Mouse (Mus musculus): ENCODE measurements around the gene Hmcn2.

Hmcn2 gene

GRCm38 (mm10) chr2:31296395-31296794 lies 17.8 kb upstream of the Hmcn2 start:
- H3K27me3 ChIP-seq (ENCODE audit: control insufficient read depth, insufficient read depth, low read length, poor library complexity, severe bottlenecking): no peaks in the 10 kb centered on the region
- no peaks in the 10 kb centered on the region for H3K36me3 ChIP-seq (ENCODE audit: control insufficient read depth, insufficient read depth, low read length, poor library complexity, severe bottlenecking)
- DNase-seq (ENCODE audit: low read depth, low spot score): no peak

- DNase-seq (ENCODE audit: low read depth, low spot score): peak; percentile 54
- Histone ChIP-seq H3K36me3 (ENCODE audit: control insufficient read depth, insufficient read depth, low read length, poor library complexity, severe bottlenecking) (no peaks in the 10 kb centered on the region), H3K27me3 (ENCODE audit: control insufficient read depth, insufficient read depth, low read length, poor library complexity, severe bottlenecking) (no peaks in the 10 kb centered on the region)
These were observed 16.5 kb upstream of the Hmcn2 start for GRCm38 (mm10) chr2:31297602-31298268.

- DNase-seq (ENCODE audit: low read depth, low spot score): no peak
- Histone ChIP-seq H3K27me3 (ENCODE audit: control insufficient read depth, insufficient read depth, low read length, poor library complexity, severe bottlenecking) (no peaks in the 10 kb centered on the region), H3K36me3 (ENCODE audit: control insufficient read depth, insufficient read depth, low read length, poor library complexity, severe bottlenecking) (no peaks in the 10 kb centered on the region)
These were observed 15.4 kb upstream of the Hmcn2 start for GRCm38 (mm10) chr2:31298814-31299213.

- Histone ChIP-seq H3K27me3 (ENCODE audit: control insufficient read depth, insufficient read depth, low read length, poor library complexity, severe bottlenecking) (no peaks in the 10 kb centered on the region), H3K36me3 (ENCODE audit: control insufficient read depth, insufficient read depth, low read length, poor library complexity, severe bottlenecking) (no peaks in the 10 kb centered on the region)
- DNase-seq (ENCODE audit: low read depth, low spot score): peak; percentile 74
These were observed 14.9 kb upstream of the Hmcn2 start for GRCm38 (mm10) chr2:31299266-31299665.

- H3K27me3 ChIP-seq (ENCODE audit: control insufficient read depth, insufficient read depth, low read length, poor library complexity, severe bottlenecking): no peaks in the 10 kb centered on the region
- no peak for DNase-seq (ENCODE audit: low read depth, low spot score)
These were observed 14.2 kb upstream of the Hmcn2 start for GRCm38 (mm10) chr2:31299996-31300395.

GRCm38 (mm10) chr2:31303177-31303576 lies 11.0 kb upstream of the Hmcn2 start:
- no peak for DNase-seq (ENCODE audit: low read depth, low spot score)
- H3K27me3 ChIP-seq (ENCODE audit: control insufficient read depth, insufficient read depth, low read length, poor library complexity, severe bottlenecking): no peaks in the 10 kb centered on the region
- no peaks in the 10 kb centered on the region for H3K36me3 ChIP-seq (ENCODE audit: control insufficient read depth, insufficient read depth, low read length, poor library complexity, severe bottlenecking)

More at GRCm38 (mm10) chr2:31299996-31300395, 14.2 kb upstream of the Hmcn2 start:
- no peaks in the 10 kb centered on the region for H3K36me3 ChIP-seq (ENCODE audit: control insufficient read depth, insufficient read depth, low read length, poor library complexity, severe bottlenecking)

GRCm38 (mm10) chr2:31304191-31304590 lies 10.0 kb upstream of the Hmcn2 start:
- DNase-seq (ENCODE audit: low read depth, low spot score): no peak
- Histone ChIP-seq H3K27me3 (ENCODE audit: control insufficient read depth, insufficient read depth, low read length, poor library complexity, severe bottlenecking) (no peaks in the 10 kb centered on the region), H3K36me3 (ENCODE audit: control insufficient read depth, insufficient read depth, low read length, poor library complexity, severe bottlenecking) (no peaks in the 10 kb centered on the region)

- no peaks in the 10 kb centered on the region for H3K36me3 ChIP-seq (ENCODE audit: control insufficient read depth, insufficient read depth, low read length, poor library complexity, severe bottlenecking)
- DNase-seq (ENCODE audit: low read depth, low spot score): no peak
- H3K27me3 ChIP-seq (ENCODE audit: control insufficient read depth, insufficient read depth, low read length, poor library complexity, severe bottlenecking): no peaks in the 10 kb centered on the region
These were observed 9.2 kb upstream of the Hmcn2 start for GRCm38 (mm10) chr2:31304801-31305665.

GRCm38 (mm10) chr2:31305684-31306083 lies 8.5 kb upstream of the Hmcn2 start:
- no peaks in the 10 kb centered on the region for H3K36me3 ChIP-seq (ENCODE audit: control insufficient read depth, insufficient read depth, low read length, poor library complexity, severe bottlenecking)
- DNase-seq (ENCODE audit: low read depth, low spot score): peak; percentile 56
- H3K27me3 ChIP-seq (ENCODE audit: control insufficient read depth, insufficient read depth, low read length, poor library complexity, severe bottlenecking): no peaks in the 10 kb centered on the region

- H3K36me3 ChIP-seq (ENCODE audit: control insufficient read depth, insufficient read depth, low read length, poor library complexity, severe bottlenecking): no peaks in the 10 kb centered on the region
- DNase-seq (ENCODE audit: low read depth, low spot score): no peak
- H3K27me3 ChIP-seq (ENCODE audit: control insufficient read depth, insufficient read depth, low read length, poor library complexity, severe bottlenecking): no peaks in the 10 kb centered on the region
These were observed 6.0 kb upstream of the Hmcn2 start for GRCm38 (mm10) chr2:31308257-31308656.

- H3K36me3 ChIP-seq (ENCODE audit: control insufficient read depth, insufficient read depth, low read length, poor library complexity, severe bottlenecking): no peaks in the 10 kb centered on the region
- no peak for DNase-seq (ENCODE audit: low read depth, low spot score)
- no peaks in the 10 kb centered on the region for H3K27me3 ChIP-seq (ENCODE audit: control insufficient read depth, insufficient read depth, low read length, poor library complexity, severe bottlenecking)
These were observed 4.7 kb upstream of the Hmcn2 start for GRCm38 (mm10) chr2:31309549-31309948.

- no peaks in the 10 kb centered on the region for H3K36me3 ChIP-seq (ENCODE audit: control insufficient read depth, insufficient read depth, low read length, poor library complexity, severe bottlenecking)
- no peaks in the 10 kb centered on the region for H3K27me3 ChIP-seq (ENCODE audit: control insufficient read depth, insufficient read depth, low read length, poor library complexity, severe bottlenecking)
- DNase-seq (ENCODE audit: low read depth, low spot score): no peak
These were observed 3.9 kb downstream of the Hmcn2 start for GRCm38 (mm10) chr2:31318162-31318561.

- Histone ChIP-seq H3K36me3 (ENCODE audit: control insufficient read depth, insufficient read depth, low read length, poor library complexity, severe bottlenecking) (no peaks in the 10 kb centered on the region), H3K27me3 (ENCODE audit: control insufficient read depth, insufficient read depth, low read length, poor library complexity, severe bottlenecking) (no peaks in the 10 kb centered on the region)
- no peak for DNase-seq (ENCODE audit: low read depth, low spot score)
These were observed 5.0 kb downstream of the Hmcn2 start for GRCm38 (mm10) chr2:31319200-31319599.

GRCm38 (mm10) chr2:31327186-31327585 lies 13.0 kb downstream of the Hmcn2 start:
- Histone ChIP-seq H3K27me3 (ENCODE audit: control insufficient read depth, insufficient read depth, low read length, poor library complexity, severe bottlenecking) (no peaks in the 10 kb centered on the region), H3K36me3 (ENCODE audit: control insufficient read depth, insufficient read depth, low read length, poor library complexity, severe bottlenecking) (no peaks in the 10 kb centered on the region)
- no peak for DNase-seq (ENCODE audit: low read depth, low spot score)

GRCm38 (mm10) chr2:31337706-31338330 lies 23.6 kb downstream of the Hmcn2 start:
- Histone ChIP-seq H3K27me3 (ENCODE audit: control insufficient read depth, insufficient read depth, low read length, poor library complexity, severe bottlenecking) (no peaks in the 10 kb centered on the region), H3K36me3 (ENCODE audit: control insufficient read depth, insufficient read depth, low read length, poor library complexity, severe bottlenecking) (no peaks in the 10 kb centered on the region)
- DNase-seq (ENCODE audit: low read depth, low spot score): no peak

All from splenic B cell, adult 2 months (primary cell).